In genomic region chr11:114854581-114854980, GRCm38 (mm10) we compare ENCODE assay signal across 33 mouse cellular contexts. TPM values are rescaled to one million over a fixed set of nuclear protein-coding genes. Genes with fewer than 3 reads are reported as not detected.
DNase-seq lines count a peak whose midpoint lies in the region; ATAC-seq and TF ChIP-seq lines count a peak whose summit lies in the region.
"Had no signal": no experiment of that assay in that cellular context is flagged by ENCODE, and none has a peak within 500 bp of the region (broad histone marks: within the 10 kb centered on the region; RNA-seq: fewer than 3 reads in every experiment).

No protein-coding gene starts in this region.

- H3K27ac ChIP-seq in kidney, postnatal 0 days, result peak overlapping the region; percentile 99
- no peak overlapping the region; the same call in 1 of the 2 replicates for H3K27ac ChIP-seq in embryonic facial prominence, embryonic 10.5 days (replicated peaks)
- no peak overlapping the region for H3K27ac ChIP-seq in limb, embryonic 10.5 days
- no peak overlapping the region for H3K27ac ChIP-seq in midbrain, postnatal 0 days (ENCODE audit: low read depth, low read length)
- H3K27ac ChIP-seq: heart, embryonic 15.5 days; hindbrain, embryonic 15.5 days; limb, embryonic 12.5 days; liver, embryonic 15.5 days; midbrain, embryonic 12.5 days had no signal

- peak overlapping the region; percentile 95; the same call in 1 of the 2 replicates for H3K4me3 ChIP-seq in kidney, postnatal 0 days (replicated peaks; ENCODE audit: low read depth, low read length)
- peak overlapping the region; percentile 88 for H3K4me3 ChIP-seq in embryonic facial prominence, embryonic 10.5 days
- no peak overlapping the region for H3K4me3 ChIP-seq in limb, embryonic 10.5 days
- no peak overlapping the region for H3K4me3 ChIP-seq in midbrain, postnatal 0 days (ENCODE audit: low read depth, low read length)
- H3K4me3 ChIP-seq: heart, embryonic 15.5 days; hindbrain, embryonic 15.5 days; limb, embryonic 12.5 days; liver, embryonic 15.5 days; midbrain, embryonic 12.5 days had no signal

- H3K27me3 ChIP-seq in kidney, postnatal 0 days (ENCODE audit: insufficient read depth, low read length), result no peaks in the 10 kb centered on the region
- peaks cover 45% of the 10 kb centered on the region for H3K27me3 ChIP-seq in embryonic facial prominence, embryonic 10.5 days (replicated peaks; ENCODE audit: low read depth, poor library complexity, severe bottlenecking)
- peaks cover 12% of the 10 kb centered on the region; the same call in 1 of the 2 replicates for H3K27me3 ChIP-seq in limb, embryonic 10.5 days (ENCODE audit: low read depth, poor library complexity, severe bottlenecking)
- H3K27me3 ChIP-seq in midbrain, postnatal 0 days (ENCODE audit: insufficient read depth, low read length), result peaks cover 40% of the 10 kb centered on the region
- H3K27me3 ChIP-seq: limb, embryonic 12.5 days; Patski had no signal

- TF ChIP-seq CTCF in kidney, postnatal 0 days (IDR thresholded peaks at IDR 0.05; ENCODE audit: low read depth), result no peak
- no peak for TF ChIP-seq CTCF in midbrain, postnatal 0 days (IDR thresholded peaks at IDR 0.05)

- no peak for ATAC-seq in kidney, postnatal 0 days (replicated peaks; ENCODE audit: low FRiP score, low read depth)
- no peak for ATAC-seq in midbrain, postnatal 0 days (ENCODE audit: low FRiP score)
- ATAC-seq: forebrain, postnatal 0 days; lung, postnatal 0 days; Patski had no signal

- H3K4me2 ChIP-seq in kidney, postnatal 0 days (ENCODE audit: low read length), result peak overlapping the region; percentile 64
- H3K4me2 ChIP-seq in midbrain, postnatal 0 days (ENCODE audit: low read depth, low read length, poor library complexity, severe bottlenecking), result no peak overlapping the region
- H3K4me2 ChIP-seq: heart, embryonic 15.5 days; hindbrain, embryonic 15.5 days; liver, embryonic 15.5 days; midbrain, embryonic 12.5 days had no signal

- no peaks in the 10 kb centered on the region for H3K9me3 ChIP-seq in kidney, postnatal 0 days (replicated peaks; ENCODE audit: low read length)
- H3K9me3 ChIP-seq in embryonic facial prominence, embryonic 10.5 days, result no peaks in the 10 kb centered on the region
- no peaks in the 10 kb centered on the region for H3K9me3 ChIP-seq in limb, embryonic 10.5 days (replicated peaks)
- no peaks in the 10 kb centered on the region for H3K9me3 ChIP-seq in midbrain, postnatal 0 days (ENCODE audit: low read length)
- H3K9me3 ChIP-seq: heart, embryonic 15.5 days; hindbrain, embryonic 15.5 days; limb, embryonic 12.5 days; liver, embryonic 15.5 days; midbrain, embryonic 12.5 days had no signal

- 0 out of 2 replicates have a peak overlapping the region, but pooled peaks have one; percentile 37 for H3K9ac ChIP-seq in kidney, postnatal 0 days (ENCODE audit: low read depth, low read length)
- H3K9ac ChIP-seq in midbrain, postnatal 0 days (replicated peaks; ENCODE audit: low read length, poor library complexity, severe bottlenecking), result no peak overlapping the region
- H3K9ac ChIP-seq: forebrain, postnatal 0 days; heart, embryonic 15.5 days; hindbrain, embryonic 15.5 days; limb, embryonic 12.5 days; liver, embryonic 15.5 days; midbrain, embryonic 12.5 days had no signal

- DNase-seq in heart, adult 11 months, result peak; percentile 83
- DNase-seq in heart, postnatal 4 days, result no peak
- DNase-seq in kidney, postnatal 0 days (ENCODE audit: low spot score), result no peak
- no peak for DNase-seq in kidney, adult 8-10 months
- DNase-seq in embryonic facial prominence, embryonic 10.5 days (ENCODE audit: low spot score), result no peak
- DNase-seq in limb, embryonic 10.5 days (ENCODE audit: low spot score), result peak; percentile 26
- DNase-seq in midbrain, postnatal 0 days (ENCODE audit: low spot score), result no peak
- DNase-seq: adrenal gland, postnatal 36 days; B cell, adult 2 months; forebrain, postnatal 0 days; gastrocnemius, postnatal 36 days; layer of hippocampus, postnatal 36 days; thymus, postnatal 14 days had no signal

- no peaks in the 10 kb centered on the region for H3K36me3 ChIP-seq in kidney, postnatal 0 days (ENCODE audit: insufficient read depth, low read length)
- peaks cover 39% of the 10 kb centered on the region for H3K36me3 ChIP-seq in embryonic facial prominence, embryonic 10.5 days (replicated peaks)
- H3K36me3 ChIP-seq in limb, embryonic 10.5 days, result peaks cover 12% of the 10 kb centered on the region; the same call in 1 of the 2 replicates
- no peaks in the 10 kb centered on the region for H3K36me3 ChIP-seq in midbrain, postnatal 0 days (ENCODE audit: insufficient read depth, low read length)
- H3K36me3 ChIP-seq: G1E; heart, embryonic 15.5 days; hindbrain, embryonic 15.5 days; liver, embryonic 15.5 days; midbrain, embryonic 12.5 days had no signal

- WGBS in kidney, postnatal 0 days, result 47% methylated on average over 6 of the region's 6 CpGs
- 75% methylated on average over 6 of the region's 6 CpGs for WGBS in embryonic facial prominence, embryonic 10.5 days
- 79% methylated on average over 6 of the region's 6 CpGs for WGBS in limb, embryonic 10.5 days
- 72% methylated on average over 6 of the region's 6 CpGs for WGBS in midbrain, postnatal 0 days

- peaks cover 10% of the 10 kb centered on the region; the same call in 1 of the 2 replicates for H3K4me1 ChIP-seq in kidney, postnatal 0 days (replicated peaks; ENCODE audit: insufficient read depth, low read length)
- H3K4me1 ChIP-seq in embryonic facial prominence, embryonic 10.5 days, result peaks cover 52% of the 10 kb centered on the region
- peaks cover 52% of the 10 kb centered on the region for H3K4me1 ChIP-seq in limb, embryonic 10.5 days
- 0 out of 2 replicates have a peak, but pooled peaks cover 4% of the 10 kb centered on the region for H3K4me1 ChIP-seq in midbrain, postnatal 0 days (ENCODE audit: insufficient read depth, low read length)

RNA-seq across cellular contexts. Expression of gene Gprc5c, which starts 3.6 kb away (rescaled TPM):
- total RNA-seq in heart, postnatal 4 days (2021), result 10 to 100 TPM; 11.9 to 12.1 TPM
- polyA plus RNA-seq in kidney, postnatal 0 days (2015; fragmentation: Nextera tagmentation; extraction: Ambion mirVana), result 118 and 131 TPM in 2 replicates
- 62.2 and 62.5 TPM in 2 replicates for polyA plus RNA-seq in embryonic facial prominence, embryonic 10.5 days (2016; fragmentation: Nextera tagmentation; extraction: Ambion mirVana)
- polyA plus RNA-seq in limb, embryonic 10.5 days (2016; fragmentation: Nextera tagmentation; extraction: Ambion mirVana), result 40.7 and 50.1 TPM in 2 replicates
- 7.5 and 12.8 TPM in 2 replicates for total RNA-seq in midbrain, postnatal 0 days (2014; rRNA removed)
- 5.7 and 5.8 TPM in 2 replicates for polyA plus RNA-seq in midbrain, postnatal 0 days (2015; fragmentation: Nextera tagmentation; extraction: Ambion mirVana)
- total RNA-seq: CH12.LX; hematopoietic stem cell, adult 5-6 weeks had no signal
- polyA plus RNA-seq: G1E had no signal

RNA-seq across cellular contexts. Expression of gene Cd300a, which starts 35.3 kb away (rescaled TPM):
- total RNA-seq in heart, postnatal 4 days (2021), result under 1 TPM; 0.79 to 0.83 TPM
- 1.5 and 1.7 TPM in 2 replicates for polyA plus RNA-seq in kidney, postnatal 0 days (2015; fragmentation: Nextera tagmentation; extraction: Ambion mirVana)
- polyA plus RNA-seq in embryonic facial prominence, embryonic 10.5 days (2016; fragmentation: Nextera tagmentation; extraction: Ambion mirVana), result 1.1 and 1.8 TPM in 2 replicates
- polyA plus RNA-seq in limb, embryonic 10.5 days (2016; fragmentation: Nextera tagmentation; extraction: Ambion mirVana), result 0.49 and 0.67 TPM in 2 replicates
- total RNA-seq in midbrain, postnatal 0 days (2014; rRNA removed), result 1.5 and 1.8 TPM in 2 replicates
- polyA plus RNA-seq in midbrain, postnatal 0 days (2015; fragmentation: Nextera tagmentation; extraction: Ambion mirVana), result 1.4 and 1.7 TPM in 2 replicates
- polyA plus RNA-seq: G1E had no signal

RNA-seq across cellular contexts. Expression of gene Gpr142, which starts 55.9 kb away (rescaled TPM):
- total RNA-seq in heart, postnatal 4 days (2021), result not detected
- 0.13 TPM in 1 of 2 replicates, not detected in the other for polyA plus RNA-seq in kidney, postnatal 0 days (2015; fragmentation: Nextera tagmentation; extraction: Ambion mirVana)
- polyA plus RNA-seq in embryonic facial prominence, embryonic 10.5 days (2016; fragmentation: Nextera tagmentation; extraction: Ambion mirVana), result 0.18 TPM in 1 of 2 replicates, not detected in the other
- polyA plus RNA-seq in limb, embryonic 10.5 days (2016; fragmentation: Nextera tagmentation; extraction: Ambion mirVana), result not detected in 2 replicates
- not detected in 2 replicates for total RNA-seq in midbrain, postnatal 0 days (2014; rRNA removed)
- not detected in 2 replicates for polyA plus RNA-seq in midbrain, postnatal 0 days (2015; fragmentation: Nextera tagmentation; extraction: Ambion mirVana)
- total RNA-seq: adrenal gland, adult 18-20 months; adrenal gland, postnatal 36 days; CH12.LX; forebrain, postnatal 0 days; gastrocnemius, postnatal 36 days; heart, adult 8-10 months; hematopoietic stem cell, adult 5-6 weeks; layer of hippocampus, adult 8-10 months; layer of hippocampus, postnatal 36 days; left cerebral cortex, postnatal 10 days; monocyte, adult 5-6 weeks had no signal
- polyA plus RNA-seq: cortical plate, adult 2 months; embryonic facial prominence, embryonic 11.5 days; forebrain, embryonic 11.5 days; forebrain, postnatal 0 days; G1E; heart, embryonic 15.5 days; hindbrain, embryonic 15.5 days; intestine, embryonic 14.5 days; limb, embryonic 12.5 days; liver, embryonic 15.5 days; lung, postnatal 0 days; midbrain, embryonic 12.5 days; neural tube, embryonic 11.5 days had no signal

RNA-seq across cellular contexts. Expression of gene Btbd17, which starts 58.8 kb away (rescaled TPM):
- total RNA-seq in heart, postnatal 4 days (2021), result under 1 TPM; 0.17 to 0.25 TPM
- polyA plus RNA-seq in kidney, postnatal 0 days (2015; fragmentation: Nextera tagmentation; extraction: Ambion mirVana), result 0.78 and 0.96 TPM in 2 replicates
- polyA plus RNA-seq in embryonic facial prominence, embryonic 10.5 days (2016; fragmentation: Nextera tagmentation; extraction: Ambion mirVana), result 10.0 and 17.0 TPM in 2 replicates
- 0.14 TPM in 1 of 2 replicates, not detected in the other for polyA plus RNA-seq in limb, embryonic 10.5 days (2016; fragmentation: Nextera tagmentation; extraction: Ambion mirVana)
- 46.9 and 68.2 TPM in 2 replicates for total RNA-seq in midbrain, postnatal 0 days (2014; rRNA removed)
- polyA plus RNA-seq in midbrain, postnatal 0 days (2015; fragmentation: Nextera tagmentation; extraction: Ambion mirVana), result 27.1 and 28.0 TPM in 2 replicates
- total RNA-seq: adrenal gland, adult 18-20 months; adrenal gland, postnatal 36 days; CH12.LX; heart, adult 8-10 months; hematopoietic stem cell, adult 5-6 weeks; monocyte, adult 5-6 weeks had no signal
- polyA plus RNA-seq: G1E; liver, embryonic 15.5 days had no signal

Comparison
In these comparisons a context has a peak if more than half of its experiments do, and no peak if none do; other contexts are left out.
1. DNase-seq: peak in heart, adult 11 months (single experiment) and limb, embryonic 10.5 days (single experiment); none in heart, postnatal 4 days (single experiment), kidney, postnatal 0 days (single experiment), kidney, adult 8-10 months (0 of 2), embryonic facial prominence, embryonic 10.5 days (single experiment) and midbrain, postnatal 0 days (single experiment).
2. H3K4me3 ChIP-seq: peak in kidney, postnatal 0 days (single experiment) and embryonic facial prominence, embryonic 10.5 days (single experiment); none in limb, embryonic 10.5 days (single experiment) and midbrain, postnatal 0 days (single experiment).